Mouse (Mus musculus): ENCODE measurements around the gene Clpx.
A peak's percentile ranks its signal among the peaks of the same experiment; 100 is the strongest.

The Clpx gene

DNA sequence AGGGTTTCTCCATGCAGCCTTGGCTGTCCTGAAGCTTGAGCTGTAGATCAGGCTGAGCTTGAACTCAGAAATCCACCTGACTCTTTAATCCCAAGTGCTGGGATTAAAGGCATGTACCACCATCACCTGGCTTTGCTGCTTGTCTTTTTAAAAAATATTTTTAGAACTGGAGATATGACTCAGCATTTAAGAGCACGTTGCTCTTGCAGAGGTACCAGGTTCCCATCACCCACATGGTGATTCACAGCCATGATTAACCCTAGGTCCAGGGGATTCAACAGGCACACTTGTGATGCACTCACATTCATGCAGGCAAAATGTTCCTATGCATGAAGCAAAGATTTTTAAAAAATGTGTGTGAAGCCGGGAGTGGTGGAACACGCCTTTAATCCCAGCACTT is 1.6 kb upstream of the Clpx start:
- no peak for DNase-seq (ENCODE audit: low spot score in 2 of 2)

DNA sequence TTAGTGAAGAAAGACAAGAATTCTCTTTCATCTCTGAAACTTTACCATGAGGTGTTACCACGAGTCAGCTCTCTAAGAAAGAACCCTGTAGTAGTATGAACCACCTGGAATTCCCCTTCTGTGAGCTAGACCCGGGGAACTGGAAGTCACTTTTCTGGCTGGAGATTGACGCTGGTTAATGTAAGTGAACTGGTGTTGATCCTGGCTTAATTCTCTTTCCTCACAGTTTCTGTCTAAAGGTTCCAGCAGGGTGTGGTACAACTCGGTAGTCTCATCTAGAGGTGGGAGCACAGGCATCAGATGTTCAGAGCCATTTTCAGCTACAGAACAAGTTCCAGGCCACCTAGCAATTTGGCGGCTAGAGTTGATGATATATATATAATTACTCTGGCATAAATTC is 941 bp upstream of the Clpx start:
- no peak for DNase-seq (ENCODE audit: low spot score in 2 of 2)

DNA sequence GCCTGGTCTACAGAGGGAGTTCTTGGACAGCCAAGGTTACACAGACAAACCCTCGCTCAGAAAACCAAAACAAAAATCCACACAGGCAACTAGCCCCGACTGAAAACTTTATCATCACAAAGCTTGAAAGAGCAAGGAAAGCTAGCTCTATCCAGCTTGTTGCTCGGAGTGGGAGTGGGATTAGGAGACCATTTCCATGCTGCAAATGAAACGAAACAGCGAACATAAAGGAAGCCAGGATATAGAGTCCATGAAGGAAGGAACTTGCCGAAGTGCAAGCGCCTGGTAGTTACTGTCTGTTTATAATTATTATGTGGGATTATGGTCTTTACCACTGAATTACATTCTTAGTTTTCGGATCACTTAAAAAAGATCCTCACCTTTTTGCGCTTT is 484 bp upstream of the Clpx start:
- DNase-seq (ENCODE audit: low spot score in 2 of 2) = no peak

DNA sequence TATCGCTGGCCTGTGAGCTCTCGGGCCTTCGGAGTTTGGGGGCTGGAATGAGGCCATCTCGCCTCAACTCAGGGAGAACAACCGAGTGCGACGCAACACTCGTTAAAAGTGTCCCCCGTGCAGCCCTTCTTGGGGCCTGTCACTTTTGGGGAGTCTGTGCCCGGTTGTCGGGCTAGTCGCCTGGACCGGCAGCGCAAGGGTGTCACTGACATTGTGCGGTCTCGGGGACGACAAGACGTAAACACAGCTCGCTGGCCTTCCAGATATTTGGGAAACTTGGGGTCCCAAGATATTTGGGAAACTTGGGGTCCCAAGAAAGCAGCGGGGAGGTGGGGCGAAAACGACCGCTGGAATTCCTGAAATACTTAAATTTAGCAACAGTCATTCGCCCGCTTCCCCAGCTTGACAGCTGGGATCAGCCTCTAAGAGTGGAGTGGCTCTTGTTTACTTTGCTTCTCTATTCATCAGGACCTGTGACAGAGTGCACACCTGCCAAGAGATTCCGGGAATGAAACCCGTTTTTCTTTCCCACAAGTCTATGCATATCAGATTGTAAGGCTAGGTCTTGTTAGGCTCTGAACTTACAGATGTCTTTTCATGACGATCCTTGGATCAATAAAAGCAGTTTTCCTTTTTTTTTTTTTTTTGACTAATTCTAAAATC is 787 bp downstream of the Clpx start:
- DNase-seq (ENCODE audit: low spot score in 2 of 2) = no peak

GRCm38 (mm10) chr9:65297056-65297455 is 3.0 kb downstream of the Clpx start:
- DNase-seq (ENCODE audit: low spot score in 2 of 2) = no peak

DNA sequence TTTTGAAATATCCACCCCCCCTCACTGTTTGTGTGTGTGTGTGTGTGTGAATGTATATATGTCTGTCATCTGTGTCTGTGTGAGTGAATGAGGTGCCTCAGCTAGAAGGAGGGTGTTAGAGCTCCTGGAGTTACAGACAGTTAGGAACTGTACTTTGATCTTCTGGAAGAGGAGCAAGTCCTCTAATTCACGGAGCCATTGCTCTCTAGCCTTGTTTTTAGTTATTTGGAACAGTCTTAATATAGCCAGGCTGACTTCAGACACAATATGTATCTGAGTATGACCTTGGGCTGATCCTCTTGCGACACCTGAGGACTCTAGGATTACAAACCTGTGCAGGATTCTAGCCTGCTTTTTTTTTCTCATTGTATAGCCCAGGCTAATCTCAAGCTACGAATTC is 4.7 kb downstream of the Clpx start:
- DNase-seq (ENCODE audit: low spot score in 2 of 2) = no peak

DNA sequence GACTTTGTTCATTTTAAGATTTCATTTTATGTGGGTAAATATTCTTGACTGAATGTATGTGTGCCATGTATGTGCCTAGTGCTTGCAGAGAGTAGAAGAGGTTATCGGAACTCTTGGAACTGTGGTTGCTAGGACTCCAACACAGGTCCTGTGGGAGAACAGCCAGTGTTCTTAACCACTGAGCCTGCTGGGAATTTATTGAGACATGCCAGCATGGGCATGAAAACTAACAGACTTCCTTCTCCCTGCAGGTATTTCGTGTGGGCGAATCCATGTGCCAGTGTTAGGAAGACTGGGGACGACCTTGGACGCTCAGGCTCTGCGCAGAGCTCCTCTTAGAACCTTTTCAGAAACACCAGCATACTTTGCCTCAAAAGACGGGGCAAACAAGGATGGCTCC is 5.6 kb downstream of the Clpx start:
- no peak for DNase-seq (ENCODE audit: low spot score in 2 of 2)

DNA sequence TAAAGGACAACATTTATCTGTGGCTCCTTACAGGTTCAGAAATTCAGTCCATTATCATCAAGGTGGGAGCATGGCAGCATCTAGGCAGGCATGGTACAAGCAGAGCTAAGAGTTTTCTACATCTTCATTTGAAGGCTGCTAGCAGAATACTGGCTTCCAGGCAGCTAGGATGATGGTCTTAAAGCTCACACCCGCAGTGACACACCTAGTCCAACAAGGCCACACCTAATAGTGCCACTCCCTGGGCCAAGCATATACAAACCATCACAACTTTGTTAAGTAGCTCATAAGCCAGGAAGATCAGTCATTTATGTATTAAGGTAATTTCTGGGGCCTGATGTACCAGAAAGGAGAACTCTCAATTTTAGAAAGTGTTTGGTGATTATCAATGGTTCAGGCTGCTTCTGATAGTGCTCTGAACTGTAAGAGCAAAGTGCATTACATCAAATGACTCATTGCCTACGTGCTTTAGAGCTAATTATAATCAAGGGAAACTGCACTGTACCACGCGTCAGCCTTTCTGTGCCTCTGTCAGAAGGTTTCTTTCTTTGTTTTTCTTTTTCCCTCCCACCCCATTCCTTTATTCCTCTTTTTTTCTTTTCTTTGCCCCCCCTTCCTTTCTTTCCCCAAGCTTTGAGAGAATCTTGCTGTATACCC is 8.4 kb downstream of the Clpx start:
- DNase-seq (ENCODE audit: low spot score in 2 of 2) = no peak

- DNase-seq (ENCODE audit: low spot score in 2 of 2) = no peak
Measured at GRCm38 (mm10) chr9:65303586-65303985, 9.5 kb downstream of the Clpx start.

DNA sequence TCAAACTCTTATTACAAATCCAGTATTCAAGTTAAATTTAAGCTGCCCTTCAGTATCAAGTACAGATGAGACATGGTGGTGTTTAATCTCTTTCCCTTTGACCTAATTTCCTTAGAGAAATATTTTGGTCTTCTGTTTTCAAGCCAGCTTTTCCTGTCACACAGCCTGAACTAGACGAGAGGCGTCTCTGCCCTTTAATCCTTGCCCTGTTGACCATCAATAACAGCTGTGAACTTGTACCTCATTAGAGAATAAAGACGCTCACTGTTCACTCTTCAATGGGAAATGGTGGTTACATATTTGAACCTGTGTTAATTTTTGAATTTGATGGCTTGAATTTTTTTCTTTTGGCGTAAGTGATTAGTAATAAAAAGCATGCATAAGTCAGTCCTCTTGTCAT is 10.2 kb downstream of the Clpx start:
- no peak for DNase-seq (ENCODE audit: low spot score in 2 of 2)

DNA sequence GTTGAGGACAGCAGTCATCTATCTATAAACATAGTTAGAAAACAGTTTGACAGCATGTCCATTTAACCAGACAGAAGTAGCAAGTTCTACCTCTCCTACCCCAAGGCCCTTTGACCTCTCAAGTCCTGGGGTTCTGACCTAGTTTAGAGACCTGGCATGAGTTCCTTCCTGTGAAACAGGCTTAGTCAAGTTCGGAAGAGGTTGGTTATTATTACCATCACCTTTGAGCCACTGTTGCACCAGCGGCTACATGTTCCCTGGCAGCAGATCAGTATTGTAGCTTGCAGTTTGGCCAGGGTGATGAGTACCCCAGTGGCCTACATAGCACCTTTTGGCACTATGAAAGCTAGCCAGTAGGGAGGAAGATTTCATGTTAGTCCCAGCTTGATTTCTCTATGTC is 12.6 kb downstream of the Clpx start:
- no peak for DNase-seq (ENCODE audit: low spot score in 2 of 2)

DNA sequence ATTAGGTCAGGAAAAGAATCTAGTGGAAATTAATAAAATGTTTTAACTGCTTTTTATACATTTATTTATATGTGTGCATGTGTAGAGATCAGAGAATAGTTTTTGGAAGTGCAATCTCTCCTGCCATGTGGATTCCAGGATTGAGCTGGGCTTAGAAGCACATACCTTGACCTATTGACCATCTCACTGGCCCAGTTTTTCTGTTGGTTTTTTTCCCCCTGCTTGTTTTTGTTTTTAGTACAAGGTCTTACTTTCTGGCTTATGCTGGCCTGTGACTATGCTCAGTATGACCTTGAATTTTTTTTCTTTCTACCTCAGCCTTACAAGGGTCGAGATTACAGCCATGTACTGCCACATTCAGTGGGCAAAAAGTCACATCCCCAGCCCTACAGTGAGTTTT is 14.0 kb downstream of the Clpx start:
- DNase-seq (ENCODE audit: low spot score in 2 of 2) = no peak

DNA sequence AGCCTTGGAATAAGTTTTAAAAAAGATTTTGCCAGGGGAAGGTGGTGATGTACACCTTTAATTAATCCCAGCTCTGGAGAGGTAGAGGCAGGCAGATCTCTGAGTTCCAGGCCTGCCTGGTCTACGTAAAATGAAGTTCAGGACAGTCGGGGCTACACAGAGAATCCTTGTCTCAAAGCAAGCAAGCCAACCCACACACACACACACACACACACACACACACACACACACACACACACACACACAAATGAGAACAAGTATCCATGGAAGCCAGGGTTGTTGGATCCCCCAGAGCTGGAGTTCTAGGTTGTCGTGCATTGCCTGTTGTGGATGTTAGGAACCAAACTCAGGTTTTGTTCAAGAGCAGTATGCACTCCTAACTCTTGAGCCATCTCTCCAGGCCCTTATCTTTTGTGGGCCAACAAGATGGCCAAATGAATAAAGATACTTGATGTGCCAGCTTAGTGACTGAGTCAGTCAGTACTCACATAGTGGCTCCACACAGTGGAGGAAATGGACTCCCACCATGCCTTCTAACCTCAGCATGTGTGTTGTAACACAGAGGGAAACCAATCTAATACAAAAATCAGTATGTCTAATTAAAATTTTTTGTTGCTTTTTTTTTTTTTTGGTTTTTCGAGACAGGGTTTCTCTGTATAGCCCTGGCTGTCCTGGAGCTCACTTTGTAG is 18.8 kb downstream of the Clpx start:
- DNase-seq (ENCODE audit: low spot score in 2 of 2) = no peak

DNA sequence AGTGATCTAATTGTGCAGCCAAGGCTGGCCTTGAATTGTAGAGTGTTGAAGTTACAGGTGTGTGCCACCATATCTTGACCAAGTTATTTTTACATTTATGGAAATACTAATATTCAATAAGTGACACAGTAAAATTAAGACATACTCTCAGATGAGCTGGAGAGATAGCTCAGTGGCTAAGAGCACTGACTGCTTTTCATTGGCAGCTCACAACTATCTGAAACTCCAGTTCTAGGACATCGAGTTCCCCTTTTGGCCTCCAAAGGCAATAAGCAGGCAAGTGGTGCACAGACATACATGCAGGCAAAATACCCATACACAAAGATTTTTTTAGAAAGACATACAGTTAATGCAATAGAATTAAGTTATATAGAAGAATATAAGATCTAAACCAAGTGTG is 19.8 kb downstream of the Clpx start:
- DNase-seq (ENCODE audit: low spot score in 2 of 2) = no peak

- no peak for DNase-seq (ENCODE audit: low spot score in 2 of 2)
Measured at GRCm38 (mm10) chr9:65322255-65322900, 28.3 kb downstream of the Clpx start.

DNA sequence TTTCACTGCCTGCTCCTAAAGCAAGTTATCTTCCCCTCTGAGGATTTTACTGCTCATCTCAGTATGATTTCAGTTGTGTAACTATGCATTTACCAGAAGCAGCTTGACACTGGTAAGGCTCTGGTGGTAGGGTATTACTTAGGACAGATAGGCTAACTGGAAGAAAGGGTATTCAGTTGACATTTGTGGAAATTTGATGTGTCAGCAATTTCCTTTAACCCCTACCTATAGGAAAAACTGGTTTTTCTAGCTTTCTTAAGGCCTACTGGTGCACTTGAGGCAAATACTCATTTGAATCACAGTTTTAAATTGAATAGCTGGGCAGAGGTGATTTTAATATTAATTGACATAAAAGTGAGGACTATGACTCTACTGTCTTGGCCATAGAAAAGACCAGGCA is 31.9 kb downstream of the Clpx start:
- no peak for DNase-seq (ENCODE audit: low spot score in 2 of 2)

- DNase-seq (ENCODE audit: low spot score in 2 of 2) = no peak
Measured at GRCm38 (mm10) chr9:65327371-65327770, 33.3 kb downstream of the Clpx start.

DNA sequence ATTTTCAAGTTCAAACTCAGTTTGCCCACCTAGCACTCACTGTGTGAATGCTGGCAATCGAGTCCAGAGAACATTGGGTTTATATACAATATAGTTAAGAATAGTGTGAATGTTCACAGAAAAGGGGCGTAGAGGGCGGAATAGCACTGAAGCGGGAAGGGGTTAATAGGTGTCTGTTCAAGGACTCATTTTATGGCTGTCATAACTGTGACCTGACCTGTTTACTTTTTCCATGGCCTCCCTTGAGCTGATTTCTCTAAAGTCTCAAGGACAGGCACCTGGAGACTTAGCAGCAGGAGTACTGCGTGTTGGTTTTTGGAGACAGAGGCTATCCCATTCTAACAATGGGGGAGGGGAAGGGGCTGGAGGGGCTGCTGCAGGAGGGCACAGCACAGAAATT is 39.9 kb downstream of the Clpx start:
- DNase-seq (ENCODE audit: low spot score in 2 of 2) = no peak

DNA sequence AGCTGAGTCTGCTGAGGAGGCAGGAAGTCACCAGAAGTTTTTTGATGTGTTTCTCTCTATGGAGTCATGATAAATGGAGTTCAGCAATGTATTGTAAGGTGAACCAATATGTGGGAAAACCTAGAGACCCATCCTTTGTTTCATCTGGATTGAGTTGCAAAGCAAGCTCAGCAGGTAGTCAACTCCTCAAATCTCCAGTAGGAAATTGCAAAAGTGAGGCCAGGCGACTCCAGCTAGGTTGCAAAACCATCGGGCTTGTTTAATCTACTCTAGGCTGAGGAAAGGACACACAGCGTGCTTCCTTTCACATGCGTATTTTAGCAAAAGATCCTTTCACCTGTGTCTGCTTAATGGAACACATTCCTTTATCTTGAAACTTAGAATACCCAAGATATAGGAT is 45.1 kb downstream of the Clpx start:
- DNase-seq (ENCODE audit: low spot score in 2 of 2) = no peak

DNA sequence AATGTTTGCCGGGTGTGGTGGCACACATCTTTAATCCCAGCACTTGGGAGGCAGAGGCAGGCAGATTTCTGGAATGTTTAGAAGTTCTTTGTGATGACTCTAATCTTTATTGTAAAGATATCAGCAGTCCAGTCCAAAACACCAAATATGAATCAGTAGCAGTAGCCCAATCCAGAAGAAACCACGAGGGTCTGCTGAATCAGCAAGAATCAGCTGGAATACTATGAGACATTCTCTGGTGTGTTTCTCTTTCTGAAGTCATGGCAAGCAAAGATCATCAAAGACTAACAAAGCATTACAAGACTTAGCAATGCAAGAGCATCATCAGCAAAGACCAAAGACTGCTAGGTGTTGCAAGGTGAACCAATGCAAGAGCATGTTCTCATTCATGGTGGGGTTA is 46.4 kb downstream of the Clpx start:
- no peak for DNase-seq (ENCODE audit: low spot score in 2 of 2)

DNA sequence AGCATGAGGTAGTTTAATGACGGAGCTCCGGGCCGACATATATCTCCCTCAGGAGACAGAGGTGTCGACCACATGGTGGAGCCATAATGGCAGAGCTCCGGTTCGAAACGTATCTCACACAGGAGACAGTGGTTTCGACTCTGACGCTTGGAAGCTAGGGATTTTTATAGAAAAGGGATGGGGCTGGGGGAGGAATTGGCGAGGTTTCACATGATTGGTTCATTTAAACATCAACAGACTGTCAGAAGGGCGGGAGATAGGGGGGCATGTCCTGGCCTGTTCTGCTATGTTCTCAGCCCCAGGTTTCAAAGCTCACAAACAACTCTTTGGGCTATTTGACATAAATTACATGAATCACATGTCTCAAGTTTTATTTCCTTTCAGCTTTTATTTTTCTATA is 51.4 kb downstream of the Clpx start:
- peak in 1 of 2 experiments; percentile 33 for DNase-seq (ENCODE audit: low spot score in 2 of 2)

DNA sequence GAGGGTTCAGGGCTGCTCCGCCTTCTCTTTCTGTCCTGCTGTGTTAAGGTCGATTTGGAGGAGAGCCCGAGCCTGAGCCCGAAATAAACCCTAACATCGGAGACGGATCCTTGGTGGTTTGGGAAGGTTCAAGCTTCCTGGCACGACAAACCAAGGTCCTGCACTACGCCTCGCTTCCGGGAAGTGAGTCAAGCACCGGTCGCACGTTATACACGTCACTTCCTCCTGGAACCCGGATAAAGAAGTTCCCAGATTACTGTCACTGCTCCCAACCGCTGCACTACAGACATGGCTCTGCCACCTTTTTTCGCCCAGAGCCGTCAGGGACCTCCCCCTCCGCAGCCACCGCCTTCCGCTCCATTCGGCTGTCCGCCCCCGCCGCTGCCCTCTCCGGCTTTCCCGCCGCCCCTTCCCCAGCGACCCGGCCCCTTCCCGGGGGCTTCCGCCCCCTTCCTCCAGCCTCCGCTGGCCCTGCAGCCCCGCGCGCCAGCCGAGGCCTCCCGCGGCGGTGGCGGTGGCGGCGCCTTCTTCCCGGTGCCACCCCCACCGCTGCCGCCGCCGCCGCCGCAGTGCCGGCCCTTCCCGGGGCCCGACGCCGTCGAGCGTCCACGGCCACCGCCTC is 51.9 kb downstream of the Clpx start, which contains the start of gene Pdcd7:
Gene Pdcd7 (plus strand): TSS at position 251 of the 622 bp plus-strand sequence.
- peak; percentile 98 to 99 for DNase-seq (ENCODE audit: low spot score in 2 of 2)
